Mouse (Mus musculus): Measurements from ENCODE around the gene Spaar. TPM values are rescaled to one million over a fixed set of nuclear protein-coding genes. Genes with fewer than 3 reads are reported as not detected.
"Not testable (repeated sequence)": the region's sequence is repeated elsewhere in the genome, so short reads cannot be mapped to it uniquely, and the experiment has no call there.

Gene Spaar
- polyA plus RNA-seq, 2 experiments, result 0.01 to 0.03 TPM

GRCm38 (mm10) chr4:43771626-43772025, 41.8 kb downstream of the Spaar start:
- Histone ChIP-seq H3K4me3 (ENCODE audit: insufficient read depth in 1 of 2, low read depth in 2 of 2, low read length in 2 of 2) (no peak overlapping the region), H3K36me3 (replicated peaks; ENCODE audit: control insufficient read depth, insufficient read depth, low read depth) (no peaks in the 10 kb centered on the region), H3K4me2 (ENCODE audit: low read depth) (no peak overlapping the region), H3K27me3 (ENCODE audit: control insufficient read depth, insufficient read depth, low read length) (no peaks in the 10 kb centered on the region), H3K4me1 (replicated peaks; ENCODE audit: control insufficient read depth in 2 of 2, insufficient read depth in 2 of 2, low read length in 1 of 2) (no peaks in the 10 kb centered on the region), H3K27ac (no peak overlapping the region), H3K9me3 (ENCODE audit: control insufficient read depth, low read length) (no peaks in the 10 kb centered on the region), H3K9ac (replicated peaks) (no peak overlapping the region)
- 43% methylated on average over 6 of the region's 6 CpGs for WGBS (ENCODE audit: insufficient replicate concordance)
- TF ChIP-seq CTCF (IDR thresholded peaks at IDR 0.05; ENCODE audit: low read depth), result no peak
- no peak for TF ChIP-seq EP300 (IDR thresholded peaks at IDR 0.05; ENCODE audit: low read depth)
- no peak for DNase-seq (ENCODE audit: low read depth in 3 of 3, low spot score in 3 of 3)
- ATAC-seq (ENCODE audit: insufficient read depth), result no peak

GRCm38 (mm10) chr4:43772304-43772703, 42.5 kb downstream of the Spaar start:
- Histone ChIP-seq H3K36me3 (replicated peaks; ENCODE audit: control insufficient read depth, insufficient read depth, low read depth) (no peaks in the 10 kb centered on the region), H3K9me3 (ENCODE audit: control insufficient read depth, low read length) (no peaks in the 10 kb centered on the region), H3K27ac (no peak overlapping the region), H3K4me2 (ENCODE audit: low read depth) (no peak overlapping the region), H3K27me3 (ENCODE audit: control insufficient read depth, insufficient read depth, low read length) (no peaks in the 10 kb centered on the region), H3K4me1 (replicated peaks; ENCODE audit: control insufficient read depth in 2 of 2, insufficient read depth in 2 of 2, low read length in 1 of 2) (no peaks in the 10 kb centered on the region), H3K4me3 (ENCODE audit: insufficient read depth in 1 of 2, low read depth in 2 of 2, low read length in 2 of 2) (no peak overlapping the region), H3K9ac (replicated peaks) (no peak overlapping the region)
- DNase-seq (ENCODE audit: low read depth in 3 of 3, low spot score in 3 of 3) (no peak), ATAC-seq (ENCODE audit: insufficient read depth) (no peak)
- 28% methylated on average over 2 of the region's 2 CpGs for WGBS (ENCODE audit: insufficient replicate concordance)
- TF ChIP-seq CTCF (IDR thresholded peaks at IDR 0.05; ENCODE audit: low read depth) (no peak), EP300 (IDR thresholded peaks at IDR 0.05; ENCODE audit: low read depth) (no peak)

DNA sequence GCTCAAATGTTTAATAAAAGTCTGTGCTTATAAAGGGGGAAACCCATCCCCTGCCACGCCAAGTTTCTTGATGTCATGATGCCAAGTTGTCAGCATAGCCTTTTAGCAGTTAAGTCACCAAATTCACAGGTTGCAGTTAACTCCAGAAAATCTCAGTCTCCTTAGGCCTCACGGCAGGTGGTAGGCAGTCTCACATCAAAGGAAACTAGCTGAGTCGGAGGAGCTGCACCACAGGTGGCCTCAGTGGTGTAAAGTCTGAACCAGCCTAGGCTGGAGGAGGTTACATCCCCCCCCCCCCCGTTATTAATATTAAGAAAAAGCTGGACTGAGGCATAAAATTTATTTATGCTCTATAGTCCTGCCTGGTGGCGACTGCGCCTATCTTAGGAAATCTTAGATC, 65.5 kb downstream of the Spaar start:
- Histone ChIP-seq H3K4me3 (ENCODE audit: insufficient read depth in 1 of 2, low read depth in 2 of 2, low read length in 2 of 2) (no peak overlapping the region), H3K4me2 (ENCODE audit: low read depth) (no peak overlapping the region), H3K9me3 (ENCODE audit: control insufficient read depth, low read length) (no peaks in the 10 kb centered on the region), H3K9ac (replicated peaks) (no peak overlapping the region), H3K36me3 (replicated peaks; ENCODE audit: control insufficient read depth, insufficient read depth, low read depth) (no peaks in the 10 kb centered on the region), H3K4me1 (replicated peaks; ENCODE audit: control insufficient read depth in 2 of 2, insufficient read depth in 2 of 2, low read length in 1 of 2) (no peaks in the 10 kb centered on the region), H3K27me3 (ENCODE audit: control insufficient read depth, insufficient read depth, low read length) (no peaks in the 10 kb centered on the region), H3K27ac (no peak overlapping the region)
- 69% methylated on average over 6 of the region's 6 CpGs for WGBS (ENCODE audit: insufficient replicate concordance)
- TF ChIP-seq CTCF (IDR thresholded peaks at IDR 0.05; ENCODE audit: low read depth) (no peak), EP300 (IDR thresholded peaks at IDR 0.05; ENCODE audit: low read depth) (no peak)
- ATAC-seq (ENCODE audit: insufficient read depth), result no peak
- no peak for DNase-seq (ENCODE audit: low read depth in 3 of 3, low spot score in 3 of 3)

DNA sequence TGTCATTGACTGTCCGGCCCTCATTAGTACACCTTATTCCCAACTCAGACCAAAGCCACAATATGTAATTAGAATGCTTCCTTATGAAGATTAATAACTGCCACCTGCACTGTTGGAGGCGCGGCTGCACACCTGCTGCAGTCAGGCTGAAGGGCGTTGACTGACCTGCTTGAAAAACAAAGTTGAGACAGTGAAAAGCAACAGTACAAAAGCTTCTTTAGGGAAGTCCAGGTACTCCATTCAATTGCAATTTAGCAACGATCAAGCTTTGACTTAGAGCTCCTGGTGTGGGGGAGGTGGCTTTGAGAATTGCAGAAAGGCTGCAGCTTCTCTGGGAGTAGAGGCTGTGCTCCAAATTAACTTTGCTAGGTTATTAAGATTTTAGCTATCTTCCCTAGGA, 66.0 kb downstream of the Spaar start:
- not testable (repeated sequence) for H3K4me1 ChIP-seq (replicated peaks; ENCODE audit: control insufficient read depth in 2 of 2, insufficient read depth in 2 of 2, low read length in 1 of 2); ATAC-seq (ENCODE audit: insufficient read depth); H3K4me3 ChIP-seq (ENCODE audit: insufficient read depth in 1 of 2, low read depth in 2 of 2, low read length in 2 of 2); H3K27me3 ChIP-seq (ENCODE audit: control insufficient read depth, insufficient read depth, low read length); H3K9me3 ChIP-seq (ENCODE audit: control insufficient read depth, low read length); H3K36me3 ChIP-seq (replicated peaks; ENCODE audit: control insufficient read depth, insufficient read depth, low read depth); H3K4me2 ChIP-seq (ENCODE audit: low read depth); DNase-seq (ENCODE audit: low read depth in 3 of 3, low spot score in 3 of 3); H3K9ac ChIP-seq (replicated peaks); H3K27ac ChIP-seq
- 65% methylated on average over 5 of the region's 5 CpGs for WGBS (ENCODE audit: insufficient replicate concordance)

DNA sequence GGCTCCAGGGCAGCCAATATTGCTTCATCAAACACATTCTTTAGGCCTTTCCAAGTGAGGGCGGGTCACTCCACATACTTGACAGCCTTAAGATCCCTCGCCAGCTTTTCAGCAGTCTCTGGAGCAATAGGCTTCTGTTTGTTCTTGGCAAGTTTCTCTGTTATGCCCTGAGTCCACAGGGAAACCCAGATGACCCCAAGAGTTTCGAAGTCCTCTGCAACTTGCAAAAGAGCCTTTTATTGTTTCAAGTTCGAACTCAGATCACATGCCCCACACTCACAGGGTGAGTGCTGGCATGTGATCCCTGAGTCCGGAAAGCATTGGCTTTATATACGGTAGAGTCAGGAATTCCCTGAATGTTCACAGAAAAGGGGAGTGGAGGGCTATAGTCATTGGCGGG, 69.1 kb downstream of the Spaar start:
- DNase-seq (ENCODE audit: low read depth in 3 of 3, low spot score in 3 of 3) (no peak), ATAC-seq (ENCODE audit: insufficient read depth) (no peak)
- Histone ChIP-seq H3K27me3 (ENCODE audit: control insufficient read depth, insufficient read depth, low read length) (no peaks in the 10 kb centered on the region), H3K27ac (no peak overlapping the region), H3K9me3 (ENCODE audit: control insufficient read depth, low read length) (no peaks in the 10 kb centered on the region), H3K36me3 (replicated peaks; ENCODE audit: control insufficient read depth, insufficient read depth, low read depth) (no peaks in the 10 kb centered on the region), H3K4me3 (ENCODE audit: insufficient read depth in 1 of 2, low read depth in 2 of 2, low read length in 2 of 2) (no peak overlapping the region), H3K4me1 (replicated peaks; ENCODE audit: control insufficient read depth in 2 of 2, insufficient read depth in 2 of 2, low read length in 1 of 2) (no peaks in the 10 kb centered on the region), H3K4me2 (ENCODE audit: low read depth) (no peak overlapping the region), H3K9ac (replicated peaks) (no peak overlapping the region)
- no peak for TF ChIP-seq CTCF (IDR thresholded peaks at IDR 0.05; ENCODE audit: low read depth)
- TF ChIP-seq EP300 (IDR thresholded peaks at IDR 0.05; ENCODE audit: low read depth), result no peak
- 55% methylated on average over 7 of the region's 7 CpGs for WGBS (ENCODE audit: insufficient replicate concordance)

Other genes with a start within 250 kb of the Spaar start
- gene Sit1, start 246.3 kb upstream of the Spaar start, polyA plus RNA-seq (2012; rRNA removed), result 0.04 TPM in 1 of 2 replicates, not detected in the other
- not detected in 2 replicates for gene Sit1, start 246.3 kb upstream of the Spaar start, polyA plus RNA-seq (2014; fragmentation: Nextera tagmentation; extraction: Ambion mirVana)
- 11.8 and 27.6 TPM in 2 replicates for gene Ccdc107, start 237.1 kb upstream of the Spaar start, polyA plus RNA-seq (2012; rRNA removed)
- 32.1 and 36.7 TPM in 2 replicates for gene Ccdc107, start 237.1 kb upstream of the Spaar start, polyA plus RNA-seq (2014; fragmentation: Nextera tagmentation; extraction: Ambion mirVana)
- gene Arhgef39, start 230.3 kb upstream of the Spaar start, polyA plus RNA-seq (2012; rRNA removed), result 37.5 and 42.5 TPM in 2 replicates
- gene Arhgef39, start 230.3 kb upstream of the Spaar start, polyA plus RNA-seq (2014; fragmentation: Nextera tagmentation; extraction: Ambion mirVana), result 23.4 and 24.7 TPM in 2 replicates
- 0.75 and 0.84 TPM in 2 replicates for gene Car9, start 223.1 kb upstream of the Spaar start, polyA plus RNA-seq (2012; rRNA removed)
- 0.32 and 0.59 TPM in 2 replicates for gene Car9, start 223.1 kb upstream of the Spaar start, polyA plus RNA-seq (2014; fragmentation: Nextera tagmentation; extraction: Ambion mirVana)
- 3.3 and 8.9 TPM in 2 replicates for gene Tpm2, start 206.3 kb upstream of the Spaar start, polyA plus RNA-seq (2012; rRNA removed)
- 12.6 and 16.1 TPM in 2 replicates for gene Tpm2, start 206.3 kb upstream of the Spaar start, polyA plus RNA-seq (2014; fragmentation: Nextera tagmentation; extraction: Ambion mirVana)
- 9.6 and 10.9 TPM in 2 replicates for gene Creb3, start 167.7 kb upstream of the Spaar start, polyA plus RNA-seq (2012; rRNA removed)
- gene Creb3, start 167.7 kb upstream of the Spaar start, polyA plus RNA-seq (2014; fragmentation: Nextera tagmentation; extraction: Ambion mirVana), result 21.2 and 21.7 TPM in 2 replicates
- gene Tln1, start 167.3 kb upstream of the Spaar start, polyA plus RNA-seq (2012; rRNA removed), result 26.4 and 30.1 TPM in 2 replicates
- 39.3 and 39.7 TPM in 2 replicates for gene Tln1, start 167.3 kb upstream of the Spaar start, polyA plus RNA-seq (2014; fragmentation: Nextera tagmentation; extraction: Ambion mirVana)
- 13.4 and 15.1 TPM in 2 replicates for gene Rgp1, start 151.3 kb upstream of the Spaar start, polyA plus RNA-seq (2012; rRNA removed)
- 11.0 and 11.4 TPM in 2 replicates for gene Rgp1, start 151.3 kb upstream of the Spaar start, polyA plus RNA-seq (2014; fragmentation: Nextera tagmentation; extraction: Ambion mirVana)
- 12.5 and 12.7 TPM in 2 replicates for gene Gba2, start 151.2 kb upstream of the Spaar start, polyA plus RNA-seq (2012; rRNA removed)
- 10.5 and 11.9 TPM in 2 replicates for gene Gba2, start 151.2 kb upstream of the Spaar start, polyA plus RNA-seq (2014; fragmentation: Nextera tagmentation; extraction: Ambion mirVana)
- not detected in 2 replicates for gene Msmp, start 145.5 kb upstream of the Spaar start, polyA plus RNA-seq (2012; rRNA removed)
- gene Msmp, start 145.5 kb upstream of the Spaar start, polyA plus RNA-seq (2014; fragmentation: Nextera tagmentation; extraction: Ambion mirVana), result not detected in 2 replicates
- gene Npr2, start 98.1 kb upstream of the Spaar start, polyA plus RNA-seq (2012; rRNA removed), result 1.7 and 1.8 TPM in 2 replicates
- 0.72 and 0.80 TPM in 2 replicates for gene Npr2, start 98.1 kb upstream of the Spaar start, polyA plus RNA-seq (2014; fragmentation: Nextera tagmentation; extraction: Ambion mirVana)
- 0.16 and 0.31 TPM in 2 replicates for gene Spag8, start 76.4 kb upstream of the Spaar start, polyA plus RNA-seq (2012; rRNA removed)
- gene Spag8, start 76.4 kb upstream of the Spaar start, polyA plus RNA-seq (2014; fragmentation: Nextera tagmentation; extraction: Ambion mirVana), result 0.24 TPM in 1 of 2 replicates, not detected in the other
- gene Hint2, start 73.6 kb upstream of the Spaar start, polyA plus RNA-seq (2012; rRNA removed), result 29.1 and 29.2 TPM in 2 replicates
- gene Hint2, start 73.6 kb upstream of the Spaar start, polyA plus RNA-seq (2014; fragmentation: Nextera tagmentation; extraction: Ambion mirVana), result 76.8 and 77.6 TPM in 2 replicates
- gene Tmem8b, start 61.1 kb upstream of the Spaar start, polyA plus RNA-seq (2012; rRNA removed), result 0.22 and 0.37 TPM in 2 replicates
- 0.05 and 0.11 TPM in 2 replicates for gene Tmem8b, start 61.1 kb upstream of the Spaar start, polyA plus RNA-seq (2014; fragmentation: Nextera tagmentation; extraction: Ambion mirVana)
- 0.01 and 0.02 TPM in 2 replicates for gene Fam221b, start 60.9 kb upstream of the Spaar start, polyA plus RNA-seq (2012; rRNA removed)
- gene Fam221b, start 60.9 kb upstream of the Spaar start, polyA plus RNA-seq (2014; fragmentation: Nextera tagmentation; extraction: Ambion mirVana), result 1.7 TPM in 2 replicates
- not detected in 2 replicates for gene Olfr70, start 29.2 kb upstream of the Spaar start, polyA plus RNA-seq (2012; rRNA removed)
- not detected in 2 replicates for gene Olfr70, start 29.2 kb upstream of the Spaar start, polyA plus RNA-seq (2014; fragmentation: Nextera tagmentation; extraction: Ambion mirVana)
- gene Olfr71, start 19.8 kb upstream of the Spaar start, polyA plus RNA-seq (2012; rRNA removed), result not detected in 2 replicates
- not detected in 2 replicates for gene Olfr71, start 19.8 kb upstream of the Spaar start, polyA plus RNA-seq (2014; fragmentation: Nextera tagmentation; extraction: Ambion mirVana)
- 0.08 and 0.09 TPM in 2 replicates for gene Hrct1, start 2.8 kb upstream of the Spaar start, polyA plus RNA-seq (2012; rRNA removed)
- gene Hrct1, start 2.8 kb upstream of the Spaar start, polyA plus RNA-seq (2014; fragmentation: Nextera tagmentation; extraction: Ambion mirVana), result 0.06 and 0.21 TPM in 2 replicates
- gene Olfr159, start 41.0 kb downstream of the Spaar start, polyA plus RNA-seq (2012; rRNA removed), result not detected in 2 replicates
- gene Olfr159, start 41.0 kb downstream of the Spaar start, polyA plus RNA-seq (2014; fragmentation: Nextera tagmentation; extraction: Ambion mirVana), result not detected in 2 replicates
- gene Olfr156, start 93.9 kb downstream of the Spaar start, polyA plus RNA-seq (2012; rRNA removed), result not detected in 2 replicates
- not detected in 2 replicates for gene Olfr156, start 93.9 kb downstream of the Spaar start, polyA plus RNA-seq (2014; fragmentation: Nextera tagmentation; extraction: Ambion mirVana)
- gene Olfr157, start 110.2 kb downstream of the Spaar start, polyA plus RNA-seq (2012; rRNA removed), result not detected in 2 replicates
- not detected in 2 replicates for gene Olfr157, start 110.2 kb downstream of the Spaar start, polyA plus RNA-seq (2014; fragmentation: Nextera tagmentation; extraction: Ambion mirVana)
- not detected in 2 replicates for gene Olfr155, start 121.5 kb downstream of the Spaar start, polyA plus RNA-seq (2012; rRNA removed)
- not detected in 2 replicates for gene Olfr155, start 121.5 kb downstream of the Spaar start, polyA plus RNA-seq (2014; fragmentation: Nextera tagmentation; extraction: Ambion mirVana)
- gene Reck, start 145.5 kb downstream of the Spaar start, polyA plus RNA-seq (2012; rRNA removed), result 1.2 and 1.7 TPM in 2 replicates
- 1.6 and 2.0 TPM in 2 replicates for gene Reck, start 145.5 kb downstream of the Spaar start, polyA plus RNA-seq (2014; fragmentation: Nextera tagmentation; extraction: Ambion mirVana)
- gene Glipr2, start 227.4 kb downstream of the Spaar start, polyA plus RNA-seq (2012; rRNA removed), result 17.1 and 19.2 TPM in 2 replicates
- 46.6 and 48.8 TPM in 2 replicates for gene Glipr2, start 227.4 kb downstream of the Spaar start, polyA plus RNA-seq (2014; fragmentation: Nextera tagmentation; extraction: Ambion mirVana)